Mouse (Mus musculus) right cerebral cortex, adult 18-20 months (tissue): Measurements from ENCODE around the gene Picalm.
A peak's percentile ranks its signal among the peaks of the same experiment; 100 is the strongest.
"Not testable (repeated sequence)": the region's sequence is repeated elsewhere in the genome, so short reads cannot be mapped to it uniquely, and the experiment has no call there.

Experiments used
- DNase-seq: peaks from one replicate; pipeline ENCODE4 v3.0.0; 2022; ENCODE audit warnings: mixed read lengths

Picalm gene

GRCm38 (mm10) chr7:90132322-90132721 lies 2.3 kb downstream of the Picalm start:
- DNase-seq = no peak

DNA sequence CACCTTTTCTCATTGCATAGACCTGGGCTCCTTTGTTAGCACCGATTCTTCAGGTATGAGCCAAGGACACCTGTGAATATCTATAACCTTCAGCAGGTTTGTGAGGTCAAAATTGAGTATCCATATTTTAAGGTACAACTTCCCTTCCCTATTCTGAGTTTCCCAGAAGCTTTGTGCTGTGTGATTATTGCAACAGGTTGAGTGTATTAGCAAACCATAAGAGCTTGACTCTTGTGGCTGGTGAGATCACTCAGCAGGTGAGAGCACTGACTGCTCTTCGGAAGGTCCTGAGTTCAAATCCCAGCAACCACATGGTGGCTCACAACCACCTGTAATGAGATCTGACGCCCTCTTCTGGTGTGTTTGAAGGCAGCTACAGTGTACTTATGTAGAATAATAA lies 6.7 kb downstream of the Picalm start:
- DNase-seq = no peak

DNA sequence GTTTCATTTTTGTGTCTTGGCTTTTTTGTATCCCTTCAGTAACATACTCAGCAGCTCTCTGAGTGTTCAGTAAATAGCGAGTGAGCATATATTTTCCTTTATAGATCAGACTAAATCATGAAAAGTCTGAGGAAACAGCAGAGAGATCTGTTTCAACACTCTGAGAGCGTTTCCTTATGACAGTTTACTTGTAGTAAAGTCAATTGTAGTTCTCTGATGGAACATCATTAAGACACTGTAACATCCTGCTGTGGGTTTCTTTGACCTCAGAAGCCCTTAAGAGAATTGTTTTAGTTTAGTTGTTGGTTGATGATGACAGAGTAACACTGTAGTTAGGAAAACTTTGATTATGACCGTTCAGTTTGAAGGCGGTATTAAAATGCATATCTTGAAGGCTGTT lies 8.3 kb downstream of the Picalm start:
- no peak for DNase-seq

- DNase-seq = no peak
Observed at GRCm38 (mm10) chr7:90140290-90140689, 10.3 kb downstream of the Picalm start.

- DNase-seq = no peak
Observed at GRCm38 (mm10) chr7:90144275-90144674, 14.3 kb downstream of the Picalm start.

GRCm38 (mm10) chr7:90144971-90145370 lies 15.0 kb downstream of the Picalm start:
- DNase-seq = no peak

GRCm38 (mm10) chr7:90145376-90145775 lies 15.4 kb downstream of the Picalm start:
- DNase-seq = no peak

DNA sequence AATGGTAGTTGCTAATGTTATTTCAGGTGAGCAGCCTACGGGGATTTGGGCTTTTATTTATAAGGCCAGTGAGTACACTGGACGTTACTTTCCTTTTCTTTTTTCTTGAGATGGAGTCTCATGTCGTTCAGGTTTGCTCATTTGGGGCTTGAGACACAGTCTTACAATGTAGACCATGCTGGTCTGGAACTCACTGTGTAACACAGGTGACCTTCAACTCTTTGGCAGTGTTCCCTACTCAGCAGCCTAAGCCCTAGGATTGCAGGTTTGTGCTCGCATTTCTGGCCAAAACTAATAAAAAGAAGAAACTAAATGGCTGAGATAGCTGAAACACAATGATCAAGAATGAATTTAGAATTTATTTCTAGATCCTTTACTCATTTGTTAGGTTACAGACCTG lies 15.9 kb downstream of the Picalm start:
- no peak for DNase-seq

DNA sequence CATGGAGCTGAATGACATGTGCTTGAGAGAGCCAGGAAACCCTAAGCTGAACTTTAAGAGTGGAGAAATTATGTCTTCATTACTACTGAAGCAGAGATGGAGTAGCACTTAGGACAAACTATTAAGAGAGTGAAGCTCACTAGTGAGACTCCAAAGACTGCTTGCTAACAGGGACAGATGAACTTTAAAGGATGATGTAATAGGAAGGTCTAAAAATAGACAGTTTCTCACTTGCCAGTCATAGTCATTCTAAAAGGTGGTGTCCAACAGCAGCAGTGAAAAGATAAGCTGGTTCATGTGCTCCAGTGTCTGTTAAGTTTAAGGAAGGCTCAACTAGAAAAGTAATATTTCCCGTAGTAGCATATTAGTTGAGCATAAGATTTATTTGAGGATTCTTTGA lies 16.3 kb downstream of the Picalm start:
- no peak for DNase-seq

DNA sequence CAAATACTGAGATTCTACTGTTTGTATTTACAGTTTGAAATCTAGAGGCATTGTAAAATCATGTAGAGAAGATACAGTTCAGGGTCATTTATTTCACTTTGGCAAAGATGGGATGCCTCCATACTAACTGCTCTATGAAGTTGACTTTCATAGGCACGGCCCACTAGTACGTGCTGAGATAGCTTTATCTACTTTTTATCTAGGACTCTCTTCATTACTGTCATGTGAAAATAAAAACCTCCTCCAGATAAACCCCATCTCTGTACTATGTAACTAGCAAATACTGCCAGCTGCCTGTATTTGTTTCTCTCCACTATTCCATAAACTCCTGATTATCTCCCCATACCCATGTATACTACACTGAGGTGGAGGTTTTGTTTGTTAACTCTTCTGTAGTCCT lies 18.0 kb downstream of the Picalm start:
- DNase-seq = no peak

GRCm38 (mm10) chr7:90148516-90148915 lies 18.5 kb downstream of the Picalm start:
- no peak for DNase-seq

- DNase-seq = peak; percentile 30
Observed at GRCm38 (mm10) chr7:90150311-90150710, 20.3 kb downstream of the Picalm start.

DNA sequence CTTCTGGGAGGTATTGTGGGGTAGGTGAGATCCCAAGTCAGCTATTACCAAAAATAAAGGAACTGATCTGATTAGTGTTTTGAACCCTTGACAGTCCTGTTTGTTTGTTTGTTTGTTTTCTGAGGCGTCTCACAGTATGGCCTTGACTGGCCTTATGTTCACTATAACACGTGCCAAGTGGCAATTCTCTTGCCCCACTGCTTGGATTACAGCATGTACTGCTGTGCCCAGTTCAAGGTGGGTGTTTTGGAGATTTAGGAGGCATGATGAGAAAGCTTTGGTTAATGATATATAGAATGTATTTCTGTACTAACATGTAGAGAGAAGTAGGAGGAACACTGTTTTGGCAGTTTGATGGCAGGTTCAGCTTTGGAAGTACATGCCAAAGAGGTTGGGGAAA lies 28.0 kb downstream of the Picalm start:
- DNase-seq = no peak

DNA sequence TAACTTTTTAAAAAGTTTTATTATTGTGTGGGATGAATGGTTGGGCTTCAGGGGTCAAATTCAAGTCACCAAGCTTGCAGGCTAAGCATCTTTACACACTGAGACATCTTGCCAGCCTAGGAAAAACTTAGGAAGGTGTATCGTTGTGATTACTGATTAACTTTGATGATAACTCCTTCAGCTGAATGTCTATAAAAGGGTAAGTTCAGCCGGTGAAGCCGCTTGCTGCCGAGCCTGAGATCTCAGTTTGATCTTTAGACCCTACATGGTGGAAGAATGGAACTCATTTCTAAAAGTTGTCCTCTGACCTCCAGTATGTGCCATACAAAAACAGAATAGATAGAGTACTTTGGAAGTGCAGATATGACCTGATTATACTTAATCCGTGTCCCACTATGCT lies 30.6 kb downstream of the Picalm start:
- DNase-seq = no peak

- no peak for DNase-seq
Observed at GRCm38 (mm10) chr7:90164276-90164675, 34.3 kb downstream of the Picalm start.

DNA sequence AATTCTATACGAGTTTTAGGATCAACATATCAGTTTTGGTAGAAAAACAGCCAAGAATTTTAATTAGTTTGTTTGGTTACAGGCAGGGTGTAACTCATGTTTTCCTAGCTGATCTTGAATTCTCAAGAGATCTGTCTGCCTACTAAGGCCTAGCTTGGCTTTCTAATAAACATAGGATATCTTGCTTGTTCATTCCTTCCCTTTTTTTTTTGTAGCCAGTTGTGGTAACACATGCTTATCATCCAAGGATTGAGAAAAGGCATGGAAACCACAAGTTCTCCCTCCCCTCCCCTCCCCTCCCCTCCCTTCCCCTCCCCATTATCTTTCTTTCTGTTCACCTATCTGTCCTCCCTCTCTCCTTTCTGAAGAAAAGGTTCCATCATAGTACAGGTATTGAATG lies 36.0 kb downstream of the Picalm start:
- no peak for DNase-seq

- not testable (repeated sequence) for DNase-seq
Observed at GRCm38 (mm10) chr7:90167777-90168176, 37.8 kb downstream of the Picalm start.

GRCm38 (mm10) chr7:90173778-90174177 lies 43.8 kb downstream of the Picalm start:
- no peak for DNase-seq

GRCm38 (mm10) chr7:90175576-90175975 lies 45.6 kb downstream of the Picalm start:
- DNase-seq = no peak

DNA sequence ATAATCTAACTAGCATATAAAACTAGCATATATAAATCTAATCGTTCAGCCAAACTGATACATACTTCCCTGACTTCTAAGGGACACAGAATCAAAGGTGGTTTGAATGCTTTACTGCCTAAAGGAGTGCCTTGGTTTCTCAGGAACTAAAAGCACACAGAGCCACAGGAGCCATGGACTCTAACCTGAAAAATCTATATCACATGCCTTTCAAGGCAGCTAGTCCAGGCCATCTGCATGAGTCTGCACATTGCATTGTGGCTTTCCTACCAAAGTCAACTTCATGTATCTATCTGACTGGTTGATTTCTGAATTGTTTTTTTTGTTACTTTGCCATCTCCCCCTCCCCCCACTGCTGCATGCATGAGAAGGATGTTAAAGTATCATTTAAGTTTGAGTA lies 50.6 kb downstream of the Picalm start:
- DNase-seq = no peak

DNA sequence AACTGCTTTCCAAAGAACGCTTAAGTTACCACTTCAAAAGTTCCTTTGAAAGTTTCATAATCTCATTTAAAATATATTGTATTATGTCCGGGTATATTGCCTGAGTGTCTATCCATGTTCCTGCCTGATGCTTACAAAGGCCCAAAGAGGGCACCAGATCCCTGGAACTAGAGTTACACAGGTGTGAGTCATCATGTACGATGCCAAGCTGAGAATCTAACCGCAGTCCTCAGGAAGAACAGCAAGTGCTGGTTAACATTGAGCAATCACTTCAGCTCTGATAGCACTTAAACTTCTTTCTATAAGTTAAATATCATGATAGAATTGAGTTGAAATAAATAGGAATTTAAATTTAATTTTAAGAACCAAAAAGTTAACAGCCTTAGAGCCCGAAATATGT lies 70.2 kb downstream of the Picalm start:
- DNase-seq = no peak

- DNase-seq = no peak
Observed at GRCm38 (mm10) chr7:90201877-90202465, 72.0 kb downstream of the Picalm start.

- DNase-seq = no peak
Observed at GRCm38 (mm10) chr7:90203914-90204313, 73.9 kb downstream of the Picalm start.

- no peak for DNase-seq
Observed at GRCm38 (mm10) chr7:90210116-90210515, 80.1 kb downstream of the Picalm start.

DNA sequence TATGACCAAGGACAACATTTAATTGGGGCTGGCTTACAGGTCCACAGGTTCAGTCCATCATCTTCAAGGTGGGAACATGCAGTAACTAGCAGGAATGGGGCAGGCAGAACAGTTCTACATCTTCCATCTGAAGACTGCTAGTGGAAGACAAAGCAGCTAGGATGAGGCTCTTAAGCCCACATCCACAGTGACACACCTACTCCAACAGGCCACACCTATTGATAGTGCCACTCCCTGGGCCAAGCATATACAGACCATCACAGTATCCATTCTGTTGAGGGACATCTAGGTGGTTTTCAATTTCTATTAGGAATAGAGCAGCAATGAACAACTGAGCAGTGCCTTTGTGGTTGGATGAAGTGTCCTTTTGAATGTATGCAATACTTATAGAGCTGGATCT lies 80.9 kb downstream of the Picalm start:
- no peak for DNase-seq

DNA sequence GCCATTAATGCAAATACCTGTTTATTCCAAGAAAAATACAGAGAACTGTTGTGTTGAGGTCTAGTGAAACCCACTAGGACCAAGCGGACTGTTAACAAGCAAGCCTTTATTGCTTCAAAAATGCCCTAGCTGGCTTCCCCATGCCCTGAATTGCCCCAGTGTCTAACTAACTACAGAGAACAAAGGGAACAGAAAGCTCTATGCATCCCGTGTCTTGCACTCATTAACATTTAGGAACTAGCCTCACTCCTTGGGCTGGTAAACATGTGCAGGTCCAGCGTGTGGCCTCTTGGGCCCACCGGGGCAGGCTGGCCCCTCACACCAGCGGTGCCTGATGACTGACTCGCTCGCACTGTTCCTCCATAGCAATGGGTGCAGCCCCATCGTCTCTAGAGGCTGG lies 86.5 kb downstream of the Picalm start:
- peak; percentile 33 for DNase-seq
